Mouse (Mus musculus): ENCODE data around the gene Grsf1. TPM values are rescaled to one million over a fixed set of nuclear protein-coding genes. Genes with fewer than 3 reads are reported as not detected.

The Grsf1 gene
- total RNA-seq, 1 experiment from 2014 or later: 83.6 TPM

DNA sequence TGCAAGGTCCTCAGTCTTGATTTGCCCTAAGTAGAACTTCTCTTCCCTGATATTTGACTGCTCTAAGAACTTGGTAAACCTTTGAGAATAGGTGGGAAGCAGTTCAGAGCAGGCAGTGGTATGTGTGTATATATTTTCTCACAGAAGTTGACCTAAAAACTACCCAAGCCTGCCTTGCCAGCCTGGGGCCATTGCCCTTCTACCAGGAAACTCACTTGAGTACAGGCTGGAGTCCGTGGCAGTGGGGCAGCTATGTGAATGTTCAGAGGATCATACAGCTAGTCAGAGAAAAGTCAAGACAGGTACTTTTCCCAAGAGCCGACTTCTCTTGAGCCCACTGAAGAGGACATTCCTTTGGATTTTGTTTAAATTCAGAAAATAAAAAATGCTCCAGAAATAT is 31.1 kb downstream of the Grsf1 start:
- ATAC-seq (replicated peaks; ENCODE audit: insufficient number of reproducible peaks, low FRiP score, low TSS enrichment, poor library complexity, severe bottlenecking): no peak

GRCm38 (mm10) chr5:88643491-88643890 is 32.5 kb downstream of the Grsf1 start:
- ATAC-seq (replicated peaks; ENCODE audit: insufficient number of reproducible peaks, low FRiP score, low TSS enrichment, poor library complexity, severe bottlenecking): no peak

- ATAC-seq (replicated peaks; ENCODE audit: insufficient number of reproducible peaks, low FRiP score, low TSS enrichment, poor library complexity, severe bottlenecking): no peak
Observed at GRCm38 (mm10) chr5:88642786-88643185, 33.2 kb downstream of the Grsf1 start.

DNA sequence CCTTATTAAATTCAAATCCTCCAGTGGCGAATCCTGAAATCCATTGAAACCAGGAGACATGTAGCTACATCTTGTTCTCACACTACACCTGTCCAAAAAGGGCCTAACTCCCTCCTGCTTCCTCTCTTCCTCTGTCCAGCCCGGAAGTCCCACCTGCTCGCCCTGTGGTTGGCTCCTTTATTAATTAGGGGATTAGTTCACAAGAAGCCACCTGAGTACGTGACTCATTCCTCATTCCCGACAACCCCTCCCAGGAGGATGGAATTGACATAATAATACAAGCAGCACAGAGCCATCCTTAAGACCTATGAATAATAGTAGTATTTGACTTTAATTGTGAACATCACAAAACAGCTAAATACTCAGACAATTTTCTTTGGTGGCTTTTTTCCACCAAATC is 41.9 kb downstream of the Grsf1 start:
- no peak for ATAC-seq (replicated peaks; ENCODE audit: insufficient number of reproducible peaks, low FRiP score, low TSS enrichment, poor library complexity, severe bottlenecking)

- no peak for ATAC-seq (replicated peaks; ENCODE audit: insufficient number of reproducible peaks, low FRiP score, low TSS enrichment, poor library complexity, severe bottlenecking)
Observed at GRCm38 (mm10) chr5:88632463-88632862, 43.5 kb downstream of the Grsf1 start.

- no peak for ATAC-seq (replicated peaks; ENCODE audit: insufficient number of reproducible peaks, low FRiP score, low TSS enrichment, poor library complexity, severe bottlenecking)
Observed at GRCm38 (mm10) chr5:88631545-88631944, 44.4 kb downstream of the Grsf1 start.

- ATAC-seq (replicated peaks; ENCODE audit: insufficient number of reproducible peaks, low FRiP score, low TSS enrichment, poor library complexity, severe bottlenecking): peak; percentile 89
Observed at GRCm38 (mm10) chr5:88630883-88631282, 45.1 kb downstream of the Grsf1 start.

GRCm38 (mm10) chr5:88629987-88630386 is 46.0 kb downstream of the Grsf1 start:
- no peak for ATAC-seq (replicated peaks; ENCODE audit: insufficient number of reproducible peaks, low FRiP score, low TSS enrichment, poor library complexity, severe bottlenecking)

DNA sequence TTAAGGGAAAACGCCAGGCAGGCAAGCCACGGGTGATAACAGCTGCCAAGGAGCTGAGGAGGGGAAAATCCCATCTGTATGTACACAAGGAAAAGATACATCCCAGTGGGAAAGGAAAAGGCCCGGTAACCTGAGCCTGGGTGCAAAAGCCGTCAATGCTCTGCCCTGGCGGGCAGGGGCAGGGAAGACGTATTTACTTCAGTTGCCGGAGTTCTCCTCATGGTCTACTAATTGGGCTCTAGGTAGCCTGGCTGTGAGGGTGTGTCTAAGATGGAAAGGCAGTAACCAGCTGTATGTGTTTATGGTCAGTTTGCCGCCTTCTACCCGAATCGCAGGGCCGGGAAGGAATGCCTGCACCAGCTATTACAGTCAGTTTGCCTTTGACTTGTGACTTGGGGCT is 46.8 kb downstream of the Grsf1 start:
- ATAC-seq (replicated peaks; ENCODE audit: insufficient number of reproducible peaks, low FRiP score, low TSS enrichment, poor library complexity, severe bottlenecking): no peak

- ATAC-seq (replicated peaks; ENCODE audit: insufficient number of reproducible peaks, low FRiP score, low TSS enrichment, poor library complexity, severe bottlenecking): no peak
Observed at GRCm38 (mm10) chr5:88627545-88627944, 48.4 kb downstream of the Grsf1 start.

DNA sequence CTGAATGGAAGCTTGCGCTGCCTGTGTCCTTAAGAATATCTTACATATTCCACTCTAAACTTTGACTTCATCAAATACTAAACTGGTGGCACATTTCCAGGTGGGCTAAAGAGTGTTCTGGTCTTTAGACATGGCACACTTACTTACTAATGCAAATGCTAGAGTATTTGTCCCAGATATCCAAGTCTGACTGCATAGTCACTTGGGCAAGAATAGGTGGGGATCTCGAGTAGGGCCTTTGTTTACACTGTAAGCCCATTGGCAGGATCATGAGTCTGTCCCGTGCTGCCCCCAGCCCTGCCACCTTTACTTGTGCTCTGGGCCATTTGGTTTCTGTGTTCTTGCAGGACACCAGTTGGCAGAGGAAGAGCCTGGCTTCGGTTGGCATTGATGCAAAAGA is 59.0 kb downstream of the Grsf1 start:
- ATAC-seq (replicated peaks; ENCODE audit: insufficient number of reproducible peaks, low FRiP score, low TSS enrichment, poor library complexity, severe bottlenecking): no peak

- ATAC-seq (replicated peaks; ENCODE audit: insufficient number of reproducible peaks, low FRiP score, low TSS enrichment, poor library complexity, severe bottlenecking): no peak
Observed at GRCm38 (mm10) chr5:88614129-88614528, 61.8 kb downstream of the Grsf1 start.

Other genes starting within 250 kb of the Grsf1 start
- gene Ambn, start 220.2 kb downstream of the Grsf1 start, total RNA-seq (2017): not detected in 3 replicates
- not detected in 3 replicates for gene Enam, start 188.2 kb downstream of the Grsf1 start, total RNA-seq (2017)
- gene Jchain, start 148.3 kb downstream of the Grsf1 start, total RNA-seq (2017): 227 to 282 TPM (median 255 TPM) in 3 replicates
- gene Utp3, start 121.7 kb downstream of the Grsf1 start, total RNA-seq (2017): 68.4 to 86.2 TPM (median 73.0 TPM) in 3 replicates
- gene Rufy3, start 111.1 kb downstream of the Grsf1 start, total RNA-seq (2017): 27.2 to 35.3 TPM (median 32.9 TPM) in 3 replicates
- 12.2 to 18.6 TPM (median 16.3 TPM) in 3 replicates for gene Mob1b, start 44.7 kb upstream of the Grsf1 start, total RNA-seq (2017)
- 18.0 to 19.1 TPM (median 18.9 TPM) in 3 replicates for gene Dck, start 88.8 kb upstream of the Grsf1 start, total RNA-seq (2017)
- gene Slc4a4, start 210.6 kb upstream of the Grsf1 start, total RNA-seq (2017): not detected in 3 replicates